Mouse (Mus musculus): Measurements from ENCODE around the gene Pccb. TPM values are rescaled to one million over a fixed set of nuclear protein-coding genes. Genes with fewer than 3 reads are reported as not detected.

Pccb gene
- polyA plus RNA-seq, 1 experiment from 2014 or later = 22.5 TPM

DNA sequence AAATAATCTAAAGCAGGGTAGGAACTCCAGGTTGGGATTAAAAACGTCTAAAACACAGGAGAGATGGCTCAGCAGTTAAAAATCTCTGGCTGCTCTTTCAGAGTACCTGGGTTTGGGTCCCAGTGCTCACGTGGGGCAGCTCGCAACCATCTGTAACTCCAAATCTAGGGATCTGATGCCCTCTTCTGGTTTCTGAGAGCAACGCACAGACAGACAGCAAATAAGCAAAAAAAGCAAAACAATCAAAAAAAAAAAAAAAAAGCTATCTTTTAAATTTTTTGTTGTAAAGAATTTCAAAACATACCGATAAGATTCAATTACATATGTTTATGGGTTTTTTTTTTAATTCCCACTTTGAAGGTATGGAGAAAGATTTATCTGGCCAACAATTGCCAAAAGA lies 31.4 kb downstream of the Pccb start:
- no peak overlapping the region for H3K27ac ChIP-seq (ENCODE audit: low read length)
- H3K4me3 ChIP-seq (ENCODE audit: low read length) = no peak overlapping the region

DNA sequence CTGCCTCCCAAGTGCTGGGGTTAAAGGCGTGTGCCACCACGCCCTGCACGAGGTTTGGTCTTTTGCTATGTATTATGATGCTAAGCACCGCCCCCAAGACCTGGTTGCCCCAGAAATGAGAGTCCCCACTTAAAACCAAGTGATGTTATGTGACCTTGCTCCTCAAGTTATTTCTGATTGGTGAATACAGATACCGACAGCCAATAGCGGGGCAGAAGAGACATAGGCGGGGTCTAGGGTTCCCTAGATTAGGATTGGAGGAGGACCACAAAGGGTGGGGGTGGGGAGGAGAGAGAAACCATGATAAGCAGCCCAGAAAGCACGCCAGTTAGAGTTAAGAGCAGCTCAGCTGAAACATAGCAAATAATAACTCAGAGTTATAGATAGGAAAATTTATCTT lies 31.9 kb downstream of the Pccb start:
- Histone ChIP-seq H3K4me3 (ENCODE audit: low read length) (no peak overlapping the region), H3K4me1 (replicated peaks; ENCODE audit: control insufficient read depth, insufficient read depth, low read length) (peaks cover 11% of the 10 kb centered on the region; the same call in 1 of the 2 replicates), H3K36me3 (ENCODE audit: control insufficient read depth, insufficient read depth, low read length) (no peaks in the 10 kb centered on the region), H3K27me3 (ENCODE audit: control insufficient read depth, insufficient read depth, low read depth, low read length) (no peaks in the 10 kb centered on the region), H3K4me2 (ENCODE audit: low read depth, low read length) (no peak overlapping the region), H3K9ac (ENCODE audit: low read length) (no peak overlapping the region), H3K27ac (ENCODE audit: low read length) (no peak overlapping the region), H3K9me3 (ENCODE audit: control insufficient read depth, low read length) (no peaks in the 10 kb centered on the region; the same call in 1 of the 2 replicates)
- ATAC-seq (ENCODE audit: low read depth) = no peak
- WGBS = 91% methylated on average over 8 of the region's 8 CpGs

More for the DNA sequence above, 31.4 kb downstream of the Pccb start:
- Histone ChIP-seq H3K4me2 (ENCODE audit: low read depth, low read length) (no peak overlapping the region), H3K9me3 (ENCODE audit: control insufficient read depth, low read length) (no peaks in the 10 kb centered on the region; the same call in 1 of the 2 replicates), H3K9ac (ENCODE audit: low read length) (no peak overlapping the region), H3K27me3 (ENCODE audit: control insufficient read depth, insufficient read depth, low read depth, low read length) (no peaks in the 10 kb centered on the region), H3K36me3 (ENCODE audit: control insufficient read depth, insufficient read depth, low read length) (no peaks in the 10 kb centered on the region), H3K4me1 (replicated peaks; ENCODE audit: control insufficient read depth, insufficient read depth, low read length) (peaks cover 11% of the 10 kb centered on the region; the same call in 1 of the 2 replicates)
- ATAC-seq (ENCODE audit: low read depth) = no peak
- 93% methylated on average over 5 of the region's 5 CpGs for WGBS

DNA sequence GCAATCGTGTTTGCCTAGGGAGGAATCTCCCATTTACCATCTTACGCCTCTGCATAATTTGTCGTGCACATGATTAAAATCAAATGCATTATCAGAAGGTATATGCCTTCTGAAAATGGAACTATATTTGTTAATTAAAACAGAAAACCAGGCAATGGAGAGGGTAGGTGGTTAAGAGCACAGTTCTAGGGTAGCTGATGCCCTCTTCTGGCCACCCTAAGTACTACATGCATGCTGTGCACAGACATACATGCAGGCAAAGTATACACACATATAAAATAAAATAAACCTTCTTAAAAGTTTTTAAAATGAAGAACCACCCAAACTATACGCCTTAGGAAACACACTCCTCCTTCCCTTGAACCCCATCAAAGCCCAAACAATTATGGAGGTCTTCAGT lies 32.6 kb downstream of the Pccb start:
- no peaks in the 10 kb centered on the region for H3K27me3 ChIP-seq (ENCODE audit: control insufficient read depth, insufficient read depth, low read depth, low read length)
- H3K4me2 ChIP-seq (ENCODE audit: low read depth, low read length) = no peak overlapping the region
- no peaks in the 10 kb centered on the region for H3K36me3 ChIP-seq (ENCODE audit: control insufficient read depth, insufficient read depth, low read length)
- no peak overlapping the region for H3K9ac ChIP-seq (ENCODE audit: low read length)
- no peak for ATAC-seq (ENCODE audit: low read depth)
- no peak overlapping the region for H3K4me3 ChIP-seq (ENCODE audit: low read length)
- 95% methylated on average over 4 of the region's 4 CpGs for WGBS
- H3K27ac ChIP-seq (ENCODE audit: low read length) = no peak overlapping the region
- no peaks in the 10 kb centered on the region; the same call in 1 of the 2 replicates for H3K9me3 ChIP-seq (ENCODE audit: control insufficient read depth, low read length)
- H3K4me1 ChIP-seq (replicated peaks; ENCODE audit: control insufficient read depth, insufficient read depth, low read length) = peaks cover 11% of the 10 kb centered on the region; the same call in 1 of the 2 replicates

DNA sequence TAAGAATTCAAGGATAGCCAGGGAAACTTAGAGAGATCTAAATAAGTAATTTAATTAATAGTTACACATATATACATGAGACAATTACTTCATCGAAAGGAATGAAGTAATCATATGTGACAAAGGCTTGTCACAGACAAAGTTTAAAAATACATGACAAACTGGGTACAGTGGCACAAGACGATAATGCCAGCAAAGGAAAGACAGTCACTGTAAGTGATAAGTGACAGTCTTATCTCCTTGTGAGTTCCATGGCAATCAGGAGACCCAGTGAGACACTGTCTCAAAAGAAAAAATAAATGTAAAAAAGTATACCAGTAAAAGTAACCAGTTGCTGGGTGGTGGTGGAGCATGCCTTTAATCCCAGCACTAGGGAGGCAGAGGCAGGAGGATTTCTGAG lies 37.6 kb downstream of the Pccb start:
- Histone ChIP-seq H3K27me3 (ENCODE audit: control insufficient read depth, insufficient read depth, low read depth, low read length) (no peaks in the 10 kb centered on the region), H3K4me2 (ENCODE audit: low read depth, low read length) (no peak overlapping the region), H3K27ac (ENCODE audit: low read length) (no peak overlapping the region), H3K9me3 (ENCODE audit: control insufficient read depth, low read length) (no peaks in the 10 kb centered on the region), H3K9ac (ENCODE audit: low read length) (no peak overlapping the region), H3K36me3 (ENCODE audit: control insufficient read depth, insufficient read depth, low read length) (peaks cover 2% of the 10 kb centered on the region; the same call in 1 of the 2 replicates), H3K4me3 (ENCODE audit: low read length) (no peak overlapping the region), H3K4me1 (replicated peaks; ENCODE audit: control insufficient read depth, insufficient read depth, low read length) (no peaks in the 10 kb centered on the region)
- 86% methylated on average over 2 of the region's 2 CpGs for WGBS
- ATAC-seq (ENCODE audit: low read depth) = no peak

DNA sequence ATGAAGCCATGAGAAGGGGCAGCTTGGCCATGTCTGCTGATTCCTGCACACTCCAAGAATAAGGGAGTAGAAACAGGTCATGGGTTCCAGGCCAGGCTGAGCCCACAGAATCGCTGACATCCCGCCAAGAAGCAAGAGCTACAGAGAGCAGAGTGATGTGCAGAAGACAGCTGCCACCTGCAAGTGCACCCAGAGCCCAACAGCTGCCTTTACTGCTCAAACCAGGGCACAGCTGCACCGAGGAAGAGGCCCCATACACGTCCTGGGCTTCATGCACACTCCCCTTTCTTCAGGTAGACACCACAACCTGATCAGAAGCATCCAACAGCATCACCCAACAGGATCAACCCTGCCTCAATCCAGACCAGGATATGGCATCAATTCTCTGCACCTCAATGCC lies 40.8 kb downstream of the Pccb start:
- no peak overlapping the region for H3K4me3 ChIP-seq (ENCODE audit: low read length)
- peaks cover 9% of the 10 kb centered on the region for H3K36me3 ChIP-seq (ENCODE audit: control insufficient read depth, insufficient read depth, low read length)
- WGBS = 86% methylated on average over 4 of the region's 4 CpGs
- H3K4me1 ChIP-seq (replicated peaks; ENCODE audit: control insufficient read depth, insufficient read depth, low read length) = no peaks in the 10 kb centered on the region
- no peak overlapping the region for H3K4me2 ChIP-seq (ENCODE audit: low read depth, low read length)
- H3K27me3 ChIP-seq (ENCODE audit: control insufficient read depth, insufficient read depth, low read depth, low read length) = no peaks in the 10 kb centered on the region
- no peak overlapping the region for H3K27ac ChIP-seq (ENCODE audit: low read length)
- H3K9ac ChIP-seq (ENCODE audit: low read length) = no peak overlapping the region
- ATAC-seq (ENCODE audit: low read depth) = no peak
- no peaks in the 10 kb centered on the region; the same call in 1 of the 2 replicates for H3K9me3 ChIP-seq (ENCODE audit: control insufficient read depth, low read length)

DNA sequence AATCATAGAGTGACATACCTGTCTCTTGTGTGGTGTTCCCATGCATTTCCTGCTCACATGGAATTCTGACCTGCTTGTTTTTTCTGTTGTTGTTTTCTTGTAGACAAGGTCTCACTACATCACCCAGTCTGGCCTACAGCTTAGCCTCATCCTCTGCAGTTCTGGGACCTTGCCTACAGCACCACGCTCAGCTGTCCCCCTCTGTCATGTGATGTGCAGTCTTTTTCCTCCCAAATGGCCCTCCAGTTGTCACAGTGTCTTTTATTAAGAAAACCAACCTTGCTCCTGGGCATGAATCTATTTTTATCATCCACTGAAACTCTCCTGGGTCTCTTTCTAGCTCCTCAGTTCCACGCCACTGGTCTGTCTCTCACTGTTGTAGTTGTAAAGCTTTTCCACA lies 42.5 kb downstream of the Pccb start:
- Histone ChIP-seq H3K4me3 (ENCODE audit: low read length) (no peak overlapping the region), H3K4me2 (ENCODE audit: low read depth, low read length) (no peak overlapping the region), H3K27me3 (ENCODE audit: control insufficient read depth, insufficient read depth, low read depth, low read length) (no peaks in the 10 kb centered on the region), H3K27ac (ENCODE audit: low read length) (no peak overlapping the region), H3K4me1 (replicated peaks; ENCODE audit: control insufficient read depth, insufficient read depth, low read length) (no peaks in the 10 kb centered on the region), H3K36me3 (ENCODE audit: control insufficient read depth, insufficient read depth, low read length) (peaks cover 12% of the 10 kb centered on the region), H3K9me3 (ENCODE audit: control insufficient read depth, low read length) (no peaks in the 10 kb centered on the region; the same call in 1 of the 2 replicates), H3K9ac (ENCODE audit: low read length) (no peak overlapping the region)
- WGBS = 95% methylated on average over 2 of the region's 2 CpGs
- no peak for ATAC-seq (ENCODE audit: low read depth)

DNA sequence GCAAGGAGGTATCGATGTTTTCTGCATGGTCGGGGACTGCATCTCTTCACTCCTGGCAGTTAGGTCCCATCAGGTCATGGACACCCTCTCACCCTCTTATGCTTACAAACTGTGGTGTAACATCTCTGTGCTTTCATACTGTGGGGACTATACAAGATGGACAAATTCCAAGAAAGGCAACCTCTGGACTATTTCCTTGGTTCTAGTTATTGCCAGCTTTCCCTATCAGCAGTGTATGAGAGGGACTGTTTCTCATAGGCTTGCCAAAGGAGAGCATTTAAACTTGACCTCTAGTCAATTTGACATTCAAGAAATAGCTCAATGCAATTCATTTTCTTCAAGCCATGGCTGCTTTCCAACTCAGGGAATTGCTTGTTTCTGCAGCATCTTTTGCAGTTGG lies 43.4 kb downstream of the Pccb start:
- no peaks in the 10 kb centered on the region for H3K27me3 ChIP-seq (ENCODE audit: control insufficient read depth, insufficient read depth, low read depth, low read length)
- 74% methylated on average over 2 of the region's 2 CpGs for WGBS
- no peak overlapping the region for H3K4me3 ChIP-seq (ENCODE audit: low read length)
- no peak for ATAC-seq (ENCODE audit: low read depth)
- H3K4me2 ChIP-seq (ENCODE audit: low read depth, low read length) = no peak overlapping the region
- peaks cover 12% of the 10 kb centered on the region for H3K36me3 ChIP-seq (ENCODE audit: control insufficient read depth, insufficient read depth, low read length)
- no peaks in the 10 kb centered on the region for H3K4me1 ChIP-seq (replicated peaks; ENCODE audit: control insufficient read depth, insufficient read depth, low read length)
- H3K27ac ChIP-seq (ENCODE audit: low read length) = no peak overlapping the region
- no peaks in the 10 kb centered on the region; the same call in 1 of the 2 replicates for H3K9me3 ChIP-seq (ENCODE audit: control insufficient read depth, low read length)
- H3K9ac ChIP-seq (ENCODE audit: low read length) = no peak overlapping the region

DNA sequence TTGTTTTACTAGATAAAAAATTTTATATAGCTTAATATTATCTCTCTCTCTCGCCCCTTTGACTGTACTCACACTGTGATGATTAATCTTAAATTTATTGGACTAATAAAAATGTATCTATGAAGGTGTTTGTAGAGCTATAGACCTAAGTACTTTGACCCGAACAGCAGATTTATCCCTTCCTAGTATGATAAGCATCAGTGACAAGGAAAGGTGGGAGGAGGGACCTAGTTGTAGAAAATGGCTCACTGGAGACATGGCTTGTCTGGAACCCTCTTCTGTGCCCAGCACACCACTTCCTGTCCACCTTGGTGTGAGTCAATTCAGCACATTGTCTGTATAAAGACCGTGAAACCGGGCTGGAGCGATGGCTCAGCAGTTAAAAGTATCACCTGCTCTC lies 44.1 kb downstream of the Pccb start:
- Histone ChIP-seq H3K9me3 (ENCODE audit: control insufficient read depth, low read length) (no peaks in the 10 kb centered on the region; the same call in 1 of the 2 replicates), H3K27me3 (ENCODE audit: control insufficient read depth, insufficient read depth, low read depth, low read length) (no peaks in the 10 kb centered on the region), H3K9ac (ENCODE audit: low read length) (no peak overlapping the region), H3K4me1 (replicated peaks; ENCODE audit: control insufficient read depth, insufficient read depth, low read length) (no peaks in the 10 kb centered on the region), H3K36me3 (ENCODE audit: control insufficient read depth, insufficient read depth, low read length) (peaks cover 12% of the 10 kb centered on the region), H3K27ac (ENCODE audit: low read length) (no peak overlapping the region), H3K4me3 (ENCODE audit: low read length) (no peak overlapping the region), H3K4me2 (ENCODE audit: low read depth, low read length) (no peak overlapping the region)
- WGBS = 80% methylated on average over 5 of the region's 5 CpGs
- no peak for ATAC-seq (ENCODE audit: low read depth)

DNA sequence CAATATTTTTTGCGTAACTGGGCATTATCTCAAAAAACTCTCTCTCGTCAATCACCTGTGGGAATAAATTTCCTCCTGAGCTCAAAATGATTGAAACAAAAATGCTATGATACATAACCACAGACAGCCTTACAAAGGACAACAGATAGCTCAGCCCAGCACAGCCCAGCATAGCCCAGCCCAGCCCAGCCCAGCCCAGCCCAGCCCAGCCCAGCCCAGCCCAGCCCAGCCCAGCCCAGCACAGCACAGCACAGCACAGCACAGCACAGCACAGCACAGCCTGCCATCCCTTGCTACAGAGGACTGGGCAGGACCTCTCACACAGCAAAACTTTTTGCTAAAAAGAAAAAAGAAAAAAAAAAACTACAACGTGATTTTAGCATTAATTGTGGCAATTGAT lies 46.8 kb downstream of the Pccb start:
- Histone ChIP-seq H3K27me3 (ENCODE audit: control insufficient read depth, insufficient read depth, low read depth, low read length) (no peaks in the 10 kb centered on the region), H3K4me1 (replicated peaks; ENCODE audit: control insufficient read depth, insufficient read depth, low read length) (no peaks in the 10 kb centered on the region), H3K4me2 (ENCODE audit: low read depth, low read length) (no peak overlapping the region), H3K4me3 (ENCODE audit: low read length) (no peak overlapping the region), H3K9ac (ENCODE audit: low read length) (no peak overlapping the region), H3K27ac (ENCODE audit: low read length) (no peak overlapping the region), H3K36me3 (ENCODE audit: control insufficient read depth, insufficient read depth, low read length) (peaks cover 21% of the 10 kb centered on the region), H3K9me3 (ENCODE audit: control insufficient read depth, low read length) (no peaks in the 10 kb centered on the region; the same call in 1 of the 2 replicates)
- no peak for ATAC-seq (ENCODE audit: low read depth)
- 92% methylated on average over 3 of the region's 3 CpGs for WGBS

DNA sequence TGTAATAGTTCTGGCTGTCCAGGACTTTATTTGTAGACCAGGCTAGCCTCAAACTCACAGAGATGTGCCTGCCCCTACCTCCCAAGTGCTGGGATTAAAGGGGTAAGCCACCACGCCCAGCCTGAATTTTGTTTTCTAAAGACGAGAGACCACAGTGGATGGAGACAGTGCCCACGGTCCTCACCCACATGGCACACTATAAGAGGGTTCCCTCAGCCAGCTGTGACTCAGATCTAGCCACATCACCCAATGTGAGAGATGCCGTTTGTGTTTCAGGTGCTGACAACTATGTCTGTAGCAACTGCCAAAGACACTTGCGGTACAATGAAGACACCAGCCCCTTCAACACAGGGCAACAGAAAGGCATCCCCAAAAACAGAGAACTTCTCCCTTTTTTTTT lies 47.7 kb downstream of the Pccb start:
- no peak for ATAC-seq (ENCODE audit: low read depth)
- H3K36me3 ChIP-seq (ENCODE audit: control insufficient read depth, insufficient read depth, low read length) = peaks cover 21% of the 10 kb centered on the region
- WGBS = 90% methylated on average over 5 of the region's 5 CpGs

More for the DNA sequence above, 47.7 kb downstream of the Pccb start:
- no peak overlapping the region for H3K27ac ChIP-seq (ENCODE audit: low read length)
- no peak overlapping the region for H3K4me2 ChIP-seq (ENCODE audit: low read depth, low read length)
- H3K9me3 ChIP-seq (ENCODE audit: control insufficient read depth, low read length) = no peaks in the 10 kb centered on the region; the same call in 1 of the 2 replicates
- H3K4me1 ChIP-seq (replicated peaks; ENCODE audit: control insufficient read depth, insufficient read depth, low read length) = no peaks in the 10 kb centered on the region
- no peak overlapping the region for H3K4me3 ChIP-seq (ENCODE audit: low read length)
- no peak overlapping the region for H3K9ac ChIP-seq (ENCODE audit: low read length)
- H3K27me3 ChIP-seq (ENCODE audit: control insufficient read depth, insufficient read depth, low read depth, low read length) = no peaks in the 10 kb centered on the region
